ENCODE assay signal across 28 mouse cellular contexts in the genomic region with DNA sequence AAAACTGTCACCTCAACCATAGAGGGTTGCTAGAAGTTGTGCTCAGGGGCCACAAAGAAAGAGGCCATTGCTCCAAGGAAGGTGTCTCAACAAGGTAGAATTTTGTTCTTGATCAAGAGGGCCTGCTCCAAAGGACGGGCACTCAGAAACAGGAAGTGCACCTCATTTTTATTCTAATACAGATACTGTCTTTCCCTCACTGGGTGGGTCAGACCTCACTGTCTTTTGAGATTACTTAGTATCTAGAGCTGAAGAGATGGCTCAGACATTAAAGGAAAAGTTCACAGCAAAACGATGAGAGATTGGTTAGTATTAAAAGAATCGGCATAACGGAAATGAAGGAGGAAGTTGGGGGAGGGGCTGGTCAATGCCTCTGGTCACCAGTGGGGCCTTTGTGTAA.
"Had no signal": no experiment of that assay in that cellular context is flagged by ENCODE, and none has a peak within 500 bp of the region (broad histone marks: within the 10 kb centered on the region; RNA-seq: fewer than 3 reads in every experiment).

No protein-coding gene starts in this region.

- H3K4me3 ChIP-seq: gastrocnemius, adult 2 months; heart, embryonic 13.5 days; heart, embryonic 15.5 days; hindbrain, embryonic 13.5 days; hindbrain, embryonic 15.5 days; kidney, embryonic 15.5 days; limb, embryonic 10.5 days; limb, embryonic 12.5 days; liver, embryonic 13.5 days; liver, embryonic 15.5 days had no signal

- H3K27ac ChIP-seq: gastrocnemius, adult 2 months; heart, embryonic 13.5 days; heart, embryonic 15.5 days; hindbrain, embryonic 13.5 days; hindbrain, embryonic 15.5 days; hindbrain, postnatal 0 days; kidney, embryonic 15.5 days; kidney, postnatal 0 days; limb, embryonic 10.5 days; limb, embryonic 12.5 days; liver, embryonic 13.5 days; liver, embryonic 15.5 days had no signal

- ATAC-seq: hindbrain, postnatal 0 days; intestine, embryonic 16.5 days had no signal

- H3K9me3 ChIP-seq: heart, embryonic 13.5 days; heart, embryonic 15.5 days; hindbrain, embryonic 13.5 days; hindbrain, embryonic 15.5 days; kidney, embryonic 15.5 days; limb, embryonic 10.5 days; limb, embryonic 12.5 days; liver, embryonic 13.5 days; liver, embryonic 15.5 days had no signal

- H3K27me3 ChIP-seq: heart, embryonic 13.5 days; heart, embryonic 15.5 days; hindbrain, embryonic 15.5 days; kidney, embryonic 15.5 days; limb, embryonic 12.5 days; liver, embryonic 13.5 days; liver, embryonic 15.5 days had no signal

- DNase-seq: gastrocnemius, adult 2 months; gastrocnemius, postnatal 10 days; gastrocnemius, postnatal 25 days; heart, adult 18-20 months; heart, postnatal 14 days; heart, postnatal 36 days; kidney, adult 11 months; kidney, adult 2 months; kidney, adult 9 months; kidney, postnatal 14 days; kidney, postnatal 36 days; layer of hippocampus, adult 9-11 months; layer of hippocampus, postnatal 36 days; liver; liver, embryonic 13.5 days had no signal

- H3K4me2 ChIP-seq: heart, embryonic 11.5 days; heart, embryonic 13.5 days; heart, embryonic 15.5 days; hindbrain, embryonic 13.5 days; hindbrain, embryonic 15.5 days; kidney, embryonic 15.5 days; limb, embryonic 12.5 days; liver, embryonic 11.5 days; liver, embryonic 13.5 days; liver, embryonic 15.5 days had no signal

- H3K36me3 ChIP-seq: heart, embryonic 13.5 days; heart, embryonic 15.5 days; hindbrain, embryonic 13.5 days; hindbrain, embryonic 15.5 days; kidney, embryonic 15.5 days; limb, embryonic 10.5 days; limb, embryonic 12.5 days; liver, embryonic 13.5 days; liver, embryonic 15.5 days had no signal

- H3K9ac ChIP-seq: heart, embryonic 13.5 days; heart, embryonic 15.5 days; hindbrain, embryonic 13.5 days; hindbrain, embryonic 15.5 days; kidney, embryonic 15.5 days; limb, embryonic 12.5 days; liver, embryonic 13.5 days; liver, embryonic 15.5 days had no signal

- H3K4me1 ChIP-seq: heart, embryonic 13.5 days; heart, embryonic 15.5 days; hindbrain, embryonic 13.5 days; hindbrain, embryonic 15.5 days; kidney, embryonic 15.5 days; limb, embryonic 10.5 days; limb, embryonic 12.5 days; liver, embryonic 15.5 days had no signal
